Mouse (Mus musculus): Measurements from ENCODE around the gene Fignl1. TPM values are rescaled to one million over a fixed set of nuclear protein-coding genes. Genes with fewer than 3 reads are reported as not detected.

The Fignl1 gene
- total and polyA plus RNA-seq, 3 experiments, result 82.8 to 189 (median 98.5) TPM

DNA sequence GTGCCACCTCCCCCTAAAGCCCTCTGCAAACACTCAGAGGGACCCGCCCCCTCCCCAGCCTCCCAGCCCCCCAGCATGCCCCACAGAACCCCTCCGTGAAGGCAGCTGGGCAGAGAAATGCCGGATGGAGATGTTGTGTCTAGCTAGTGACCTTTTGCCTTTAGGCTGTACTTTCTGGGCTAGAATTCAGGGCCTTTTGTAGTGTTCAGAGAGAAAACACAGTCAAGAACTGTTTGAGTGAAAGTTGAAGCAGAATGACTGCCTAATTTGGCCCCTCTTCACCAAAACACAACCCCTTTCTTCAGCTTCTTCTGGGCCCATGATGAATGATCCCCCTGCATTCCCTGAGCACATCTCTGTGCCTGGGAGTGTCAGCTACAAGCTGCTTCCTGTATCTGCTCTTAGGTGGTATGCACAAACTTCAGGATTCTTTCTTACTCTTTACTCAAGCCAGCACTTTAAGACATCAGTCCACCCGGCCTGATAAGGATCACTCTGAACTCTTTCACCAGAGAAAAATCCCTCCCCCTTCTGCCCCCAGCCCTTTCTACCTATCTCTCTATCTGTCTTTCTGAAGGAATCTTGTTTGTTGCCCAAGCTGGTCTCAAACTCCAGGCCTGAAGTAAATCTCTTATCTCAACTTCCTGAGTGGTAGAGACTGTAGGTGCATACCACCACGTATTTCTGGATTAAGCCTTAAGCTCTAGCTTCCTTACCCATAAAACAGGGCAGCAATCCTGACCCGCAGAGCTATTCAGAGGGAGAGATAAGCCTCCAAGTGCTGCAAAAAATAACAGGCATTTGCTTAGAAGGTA, 23.4 kb upstream of the Fignl1 start:
- in situ Hi-C loops (cut with MboI; ENCODE audit: low pct_ligation_motif_present, low pct_unique_long_range_greater_than_20kb, low sequenced_read_pairs) (no loop called here), dilution Hi-C loops (cut with MboI; ENCODE audit: extremely low pct_ligation_motif_present, extremely low pct_unique_long_range_greater_than_20kb, low sequenced_read_pairs) (no loop called here)
- no peaks in the 10 kb centered on the region for H3K9me3 ChIP-seq (replicated peaks; ENCODE audit: low read length)
- H3K79me2 ChIP-seq (replicated peaks; ENCODE audit: control insufficient read depth, extremely low read depth, insufficient read depth, poor library complexity, severe bottlenecking), result no peaks in the 10 kb centered on the region
- H3K27ac ChIP-seq (ENCODE audit: insufficient read depth, low read depth), result no peak overlapping the region
- no peaks in the 10 kb centered on the region for H3K36me3 ChIP-seq (replicated peaks in 1 of 2; ENCODE audit: control insufficient read depth in 1 of 2, insufficient read depth in 1 of 2, low read length in 1 of 2)
- H3K4me1 ChIP-seq (ENCODE audit: control insufficient read depth in 1 of 2, insufficient read depth in 2 of 2), result peaks cover 8 to 26% of the 10 kb centered on the region in 2 experiments; a peak in 3 of 4 replicates
- no peak overlapping the region for H3K4me3 ChIP-seq (replicated peaks in 1 of 3; ENCODE audit: low read depth in 2 of 3, low read length in 2 of 3, poor library complexity in 1 of 3)
- TF ChIP-seq SIN3A (IDR thresholded peaks at IDR 0.05; ENCODE audit: low read length), result no peak
- no peak for TF ChIP-seq BHLHE40 (IDR thresholded peaks at IDR 0.05; ENCODE audit: low read depth, low read length)
- no peak for TF ChIP-seq CTCF (conservative IDR thresholded peaks at IDR 0.05 in 1 of 2, IDR thresholded peaks at IDR 0.05 in 1 of 2; ENCODE audit: low read depth in 2 of 2, low read length in 2 of 2)
- no peak for TF ChIP-seq MYC (IDR thresholded peaks at IDR 0.05; ENCODE audit: low read depth, low read length)
- no peak for TF ChIP-seq ETS1 (conservative IDR thresholded peaks at IDR 0.05; ENCODE audit: low read depth, low read length)
- no peak for TF ChIP-seq KAT2A (IDR thresholded peaks at IDR 0.05; ENCODE audit: insufficient replicate concordance, low read length)
- TF ChIP-seq HCFC1 (IDR thresholded peaks at IDR 0.05; ENCODE audit: low read depth, low read length), result no peak
- DNase-seq (ENCODE audit: extremely low read depth), result no peak
- H3K9ac ChIP-seq (ENCODE audit: insufficient read depth, low read depth), result peak overlapping the region; percentile 8; the same call in 1 of the 2 replicates
- no peaks in the 10 kb centered on the region for H3K27me3 ChIP-seq (replicated peaks)
- no peak overlapping the region for H3K4me2 ChIP-seq (ENCODE audit: insufficient read depth, low read depth, poor library complexity, severe bottlenecking)

DNA sequence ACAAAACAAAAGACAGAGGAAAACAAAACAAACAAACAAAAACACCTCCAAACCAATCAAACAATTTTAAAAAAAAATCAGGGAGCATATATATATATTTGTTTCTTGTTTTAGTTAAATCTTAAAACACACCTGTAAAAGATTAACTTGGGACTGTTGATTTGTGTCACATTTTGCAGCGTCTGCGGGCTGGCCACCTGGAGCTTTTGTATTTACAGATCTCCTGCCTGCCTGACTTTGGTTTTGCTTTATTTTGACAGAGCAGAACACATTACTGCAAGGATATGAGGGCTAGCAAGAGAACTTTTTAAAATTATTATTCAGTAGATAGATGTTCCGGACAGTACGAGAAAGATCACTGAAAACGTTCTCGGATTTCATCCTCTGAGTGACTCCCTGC, 22.8 kb upstream of the Fignl1 start:
- no peaks in the 10 kb centered on the region for H3K9me3 ChIP-seq (replicated peaks; ENCODE audit: low read length)
- H3K9ac ChIP-seq (ENCODE audit: insufficient read depth, low read depth), result no peak overlapping the region
- TF ChIP-seq USF1 (IDR thresholded peaks at IDR 0.05; ENCODE audit: low read depth, low read length) (no peak), POLR2A (IDR thresholded peaks at IDR 0.05; ENCODE audit: low read depth, low read length) (no peak), JUN (IDR thresholded peaks at IDR 0.05; ENCODE audit: insufficient read depth, low read depth, low read length) (no peak), HCFC1 (IDR thresholded peaks at IDR 0.05; ENCODE audit: low read depth, low read length) (no peak), NRF1 (IDR thresholded peaks at IDR 0.05; ENCODE audit: low read depth, low read length) (no peak), MYC (IDR thresholded peaks at IDR 0.05; ENCODE audit: low read depth, low read length) (no peak), NELFE (IDR thresholded peaks at IDR 0.05; ENCODE audit: low read depth, low read length) (no peak), ZMIZ1 (IDR thresholded peaks at IDR 0.05; ENCODE audit: low read depth, low read length) (no peak), MAZ (IDR thresholded peaks at IDR 0.05; ENCODE audit: low read depth, low read length) (no peak)
- dilution Hi-C loops (cut with MboI; ENCODE audit: extremely low pct_ligation_motif_present, extremely low pct_unique_long_range_greater_than_20kb, low sequenced_read_pairs), result no loop called here
- H3K4me2 ChIP-seq (ENCODE audit: insufficient read depth, low read depth, poor library complexity, severe bottlenecking), result no peak overlapping the region
- peaks cover 8 to 29% of the 10 kb centered on the region in 2 experiments; a peak in 3 of 4 replicates for H3K4me1 ChIP-seq (ENCODE audit: control insufficient read depth in 1 of 2, insufficient read depth in 2 of 2)
- H3K4me3 ChIP-seq (replicated peaks in 1 of 3; ENCODE audit: low read depth in 2 of 3, low read length in 2 of 3, poor library complexity in 1 of 3), result no peak overlapping the region
- H3K27me3 ChIP-seq (replicated peaks), result no peaks in the 10 kb centered on the region
- no peaks in the 10 kb centered on the region for H3K36me3 ChIP-seq (replicated peaks in 1 of 2; ENCODE audit: control insufficient read depth in 1 of 2, insufficient read depth in 1 of 2, low read length in 1 of 2)
- in situ Hi-C loops (cut with MboI; ENCODE audit: low pct_ligation_motif_present, low pct_unique_long_range_greater_than_20kb, low sequenced_read_pairs), result no loop called here
- H3K27ac ChIP-seq (ENCODE audit: insufficient read depth, low read depth), result no peak overlapping the region
- H3K79me2 ChIP-seq (replicated peaks; ENCODE audit: control insufficient read depth, extremely low read depth, insufficient read depth, poor library complexity, severe bottlenecking), result no peaks in the 10 kb centered on the region
- DNase-seq (ENCODE audit: extremely low read depth), result no peak
